Mouse (Mus musculus): ENCODE results near the gene Zbtb39. TPM values are rescaled to one million over a fixed set of nuclear protein-coding genes. Genes with fewer than 3 reads are reported as not detected.

Zbtb39 gene
- total RNA-seq, 1 experiment from 2014 or later, result 13.5 TPM

Other genes starting within 250 kb of the Zbtb39 start
- 2.8 and 4.9 TPM in 2 replicates for gene Stac3, start 237.9 kb upstream of the Zbtb39 start, total RNA-seq (2021)
- gene Ndufa4l2, start 224.6 kb upstream of the Zbtb39 start, total RNA-seq (2021), result 43.2 and 50.0 TPM in 2 replicates
- 56.3 and 61.1 TPM in 2 replicates for gene Shmt2, start 217.1 kb upstream of the Zbtb39 start, total RNA-seq (2021)
- 8.3 and 10.0 TPM in 2 replicates for gene Nxph4, start 205.0 kb upstream of the Zbtb39 start, total RNA-seq (2021)
- 196 and 254 TPM in 2 replicates for gene Lrp1, start 118.4 kb upstream of the Zbtb39 start, total RNA-seq (2021)
- gene Stat6, start 96.6 kb upstream of the Zbtb39 start, total RNA-seq (2021), result 117 and 121 TPM in 2 replicates
- gene Nemp1, start 72.6 kb upstream of the Zbtb39 start, total RNA-seq (2021), result 9.6 and 13.7 TPM in 2 replicates
- gene Nab2, start 71.0 kb upstream of the Zbtb39 start, total RNA-seq (2021), result 19.0 and 21.7 TPM in 2 replicates
- gene Myo1a, start 34.4 kb upstream of the Zbtb39 start, total RNA-seq (2021), result 0.33 and 1.1 TPM in 2 replicates
- gene Tac2, start 15.1 kb upstream of the Zbtb39 start, total RNA-seq (2021), result not detected in 2 replicates
- gene Gpr182, start 12.2 kb downstream of the Zbtb39 start, total RNA-seq (2021), result 10.9 and 11.4 TPM in 2 replicates
- 0.57 and 1.3 TPM in 2 replicates for gene Rdh1, start 20.2 kb downstream of the Zbtb39 start, total RNA-seq (2021)
- gene Rdh16f1, start 20.2 kb downstream of the Zbtb39 start, total RNA-seq (2021), result 1.0 and 2.7 TPM in 2 replicates
- gene Rdh9, start 36.8 kb downstream of the Zbtb39 start, total RNA-seq (2021), result not detected in 2 replicates
- 0.12 and 0.52 TPM in 2 replicates for gene Rdh16, start 61.6 kb downstream of the Zbtb39 start, total RNA-seq (2021)
- not detected in 2 replicates for gene Rdh19, start 110.4 kb downstream of the Zbtb39 start, total RNA-seq (2021)
- gene Rdh16f2, start 126.9 kb downstream of the Zbtb39 start, total RNA-seq (2021), result not detected in 2 replicates
- 5.8 TPM in 1 of 2 replicates, not detected in the other for gene Rdh7, start 149.3 kb downstream of the Zbtb39 start, total RNA-seq (2021)
- 0.82 and 2.6 TPM in 2 replicates for gene Sdr9c7, start 159.0 kb downstream of the Zbtb39 start, total RNA-seq (2021)

Measured in adrenal gland, postnatal 25 days (tissue).